Mouse (Mus musculus): Measurements from ENCODE around the gene Tas2r109. TPM values are rescaled to one million over a fixed set of nuclear protein-coding genes. Genes with fewer than 3 reads are reported as not detected.
"Not testable (repeated sequence)": the region's sequence is repeated elsewhere in the genome, so short reads cannot be mapped to it uniquely, and the experiment has no call there.

Gene Tas2r109
- polyA plus RNA-seq (2014; fragmentation: Nextera tagmentation; extraction: Ambion mirVana) = not detected in 2 replicates

- ATAC-seq (replicated peaks; ENCODE audit: low FRiP score) (no peak), DNase-seq (ENCODE audit: low spot score) (no peak)
- Histone ChIP-seq H3K27ac (ENCODE audit: low read depth, low read length) (no peak within 1 kb of the TSS), H3K4me3 (ENCODE audit: low read depth, low read length) (no peak within 1 kb of the TSS), H3K9me3 (ENCODE audit: control insufficient read depth, low read length) (no peaks in the 10 kb centered on the region), H3K36me3 (ENCODE audit: control insufficient read depth, insufficient read depth, low read length) (no peaks in the 10 kb centered on the region), H3K4me2 (no peak within 1 kb of the TSS), H3K4me1 (replicated peaks; ENCODE audit: control insufficient read depth, insufficient read depth, low read length) (no peaks in the 10 kb centered on the region), H3K27me3 (replicated peaks; ENCODE audit: control insufficient read depth, insufficient read depth, low read length) (no peaks in the 10 kb centered on the region), H3K9ac (ENCODE audit: low read depth, low read length) (no peak within 1 kb of the TSS)
- 67% methylated on average over 2 of the region's 2 CpGs for WGBS
Measured at GRCm38 (mm10) chr6:132980865-132981264, at the start of gene Tas2r109. Gene Tas2r109, minus strand, starts transcription at chr6:132980965.

DNA sequence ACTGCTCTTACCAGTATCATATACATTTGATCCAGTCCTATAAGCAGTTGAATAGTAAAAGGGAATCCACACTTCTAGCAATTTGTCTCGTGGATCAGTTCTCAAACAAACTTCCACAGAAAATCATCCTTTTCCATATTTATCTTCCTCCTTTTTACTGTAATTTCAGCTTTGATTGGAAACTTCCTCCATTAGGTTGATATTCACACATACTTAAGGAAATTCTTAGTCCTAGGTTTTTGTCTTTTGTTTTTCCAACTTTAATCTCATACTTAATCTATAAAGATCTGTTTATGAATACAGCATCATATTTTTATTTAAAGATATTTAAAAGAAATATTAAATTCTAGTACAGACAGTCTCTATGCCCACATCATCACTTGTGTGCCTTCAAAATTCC is 22.9 kb downstream of the Tas2r109 start, which contains the start of gene Tas2r131:
Gene Tas2r131, minus strand, starts transcription at position 101 of the 400 bp plus-strand sequence.
- no peak for DNase-seq (ENCODE audit: low spot score)
- Histone ChIP-seq H3K9ac (ENCODE audit: low read depth, low read length) (no peak within 1 kb of the TSS), H3K36me3 (ENCODE audit: control insufficient read depth, insufficient read depth, low read length) (no peaks in the 10 kb centered on the region), H3K27me3 (replicated peaks; ENCODE audit: control insufficient read depth, insufficient read depth, low read length) (no peaks in the 10 kb centered on the region), H3K4me2 (no peak within 1 kb of the TSS), H3K4me3 (ENCODE audit: low read depth, low read length) (no peak within 1 kb of the TSS), H3K9me3 (ENCODE audit: control insufficient read depth, low read length) (no peaks in the 10 kb centered on the region), H3K27ac (ENCODE audit: low read depth, low read length) (no peak within 1 kb of the TSS), H3K4me1 (replicated peaks; ENCODE audit: control insufficient read depth, insufficient read depth, low read length) (no peaks in the 10 kb centered on the region)
- ATAC-seq (replicated peaks; ENCODE audit: low FRiP score) = no peak
- 56% methylated on average over 1 of the region's 1 CpGs for WGBS

GRCm38 (mm10) chr6:132950802-132951201 is 30.0 kb downstream of the Tas2r109 start, which contains the start of gene Tas2r129:
Gene Tas2r129, plus strand, starts transcription at chr6:132951102.
- no peaks in the 10 kb centered on the region for H3K27me3 ChIP-seq (replicated peaks; ENCODE audit: control insufficient read depth, insufficient read depth, low read length)
- H3K9ac ChIP-seq (ENCODE audit: low read depth, low read length) = no peak within 1 kb of the TSS
- no peaks in the 10 kb centered on the region for H3K9me3 ChIP-seq (ENCODE audit: control insufficient read depth, low read length)
- WGBS = 71% methylated on average over 2 of the region's 2 CpGs
- DNase-seq (ENCODE audit: low spot score) (no peak), ATAC-seq (replicated peaks; ENCODE audit: low FRiP score) (no peak)
- no peaks in the 10 kb centered on the region for H3K36me3 ChIP-seq (ENCODE audit: control insufficient read depth, insufficient read depth, low read length)
- no peaks in the 10 kb centered on the region for H3K4me1 ChIP-seq (replicated peaks; ENCODE audit: control insufficient read depth, insufficient read depth, low read length)
- no peak within 1 kb of the TSS for H3K4me2 ChIP-seq
- H3K27ac ChIP-seq (ENCODE audit: low read depth, low read length) = no peak within 1 kb of the TSS
- H3K4me3 ChIP-seq (ENCODE audit: low read depth, low read length) = no peak within 1 kb of the TSS

- not testable (repeated sequence) for DNase-seq (ENCODE audit: low spot score); H3K36me3 ChIP-seq (ENCODE audit: control insufficient read depth, insufficient read depth, low read length)
Measured at GRCm38 (mm10) chr6:132941376-132941775, 39.4 kb downstream of the Tas2r109 start.

More at GRCm38 (mm10) chr6:132941376-132941775, 39.4 kb downstream of the Tas2r109 start:
- H3K27me3 ChIP-seq (replicated peaks; ENCODE audit: control insufficient read depth, insufficient read depth, low read length); H3K4me2 ChIP-seq; H3K27ac ChIP-seq (ENCODE audit: low read depth, low read length); H3K4me3 ChIP-seq (ENCODE audit: low read depth, low read length); H3K9ac ChIP-seq (ENCODE audit: low read depth, low read length); H3K4me1 ChIP-seq (replicated peaks; ENCODE audit: control insufficient read depth, insufficient read depth, low read length); H3K9me3 ChIP-seq (ENCODE audit: control insufficient read depth, low read length); ATAC-seq (replicated peaks; ENCODE audit: low FRiP score): not testable (repeated sequence)

Other genes with a start within 250 kb of the Tas2r109 start
- gene Tas2r115, start 242.9 kb downstream of the Tas2r109 start, polyA plus RNA-seq (2014; fragmentation: Nextera tagmentation; extraction: Ambion mirVana) = not detected in 2 replicates
- gene Tas2r124, start 226.2 kb downstream of the Tas2r109 start, polyA plus RNA-seq (2014; fragmentation: Nextera tagmentation; extraction: Ambion mirVana) = not detected in 2 replicates
- not detected in 2 replicates for gene Tas2r102, start 218.8 kb downstream of the Tas2r109 start, polyA plus RNA-seq (2014; fragmentation: Nextera tagmentation; extraction: Ambion mirVana)
- not detected in 2 replicates for gene Tas2r136, start 202.8 kb downstream of the Tas2r109 start, polyA plus RNA-seq (2014; fragmentation: Nextera tagmentation; extraction: Ambion mirVana)
- not detected in 2 replicates for gene Tas2r117, start 178.1 kb downstream of the Tas2r109 start, polyA plus RNA-seq (2014; fragmentation: Nextera tagmentation; extraction: Ambion mirVana)
- not detected in 2 replicates for gene Tas2r123, start 133.8 kb downstream of the Tas2r109 start, polyA plus RNA-seq (2014; fragmentation: Nextera tagmentation; extraction: Ambion mirVana)
- not detected in 2 replicates for gene Tas2r116, start 125.5 kb downstream of the Tas2r109 start, polyA plus RNA-seq (2014; fragmentation: Nextera tagmentation; extraction: Ambion mirVana)
- gene Tas2r110, start 113.0 kb downstream of the Tas2r109 start, polyA plus RNA-seq (2014; fragmentation: Nextera tagmentation; extraction: Ambion mirVana) = not detected in 2 replicates
- gene Tas2r113, start 88.0 kb downstream of the Tas2r109 start, polyA plus RNA-seq (2014; fragmentation: Nextera tagmentation; extraction: Ambion mirVana) = not detected in 2 replicates
- not detected in 2 replicates for gene Tas2r125, start 71.3 kb downstream of the Tas2r109 start, polyA plus RNA-seq (2014; fragmentation: Nextera tagmentation; extraction: Ambion mirVana)
- gene Tas2r129, start 29.9 kb downstream of the Tas2r109 start, polyA plus RNA-seq (2014; fragmentation: Nextera tagmentation; extraction: Ambion mirVana) = not detected in 2 replicates
- not detected in 2 replicates for gene Tas2r131, start 23.0 kb downstream of the Tas2r109 start, polyA plus RNA-seq (2014; fragmentation: Nextera tagmentation; extraction: Ambion mirVana)
- not detected in 2 replicates for gene Tas2r103, start 56.1 kb upstream of the Tas2r109 start, polyA plus RNA-seq (2014; fragmentation: Nextera tagmentation; extraction: Ambion mirVana)
- not detected in 2 replicates for gene Tas2r140, start 74.9 kb upstream of the Tas2r109 start, polyA plus RNA-seq (2014; fragmentation: Nextera tagmentation; extraction: Ambion mirVana)
- 41.0 and 43.3 TPM in 2 replicates for gene Smim10l1, start 123.9 kb upstream of the Tas2r109 start, polyA plus RNA-seq (2014; fragmentation: Nextera tagmentation; extraction: Ambion mirVana)